Mouse (Mus musculus): ENCODE results near the gene Actg1. TPM values are rescaled to one million over a fixed set of nuclear protein-coding genes. Genes with fewer than 3 reads are reported as not detected.

Gene Actg1
- total RNA-seq, 1 experiment = 2,367 TPM

DNA sequence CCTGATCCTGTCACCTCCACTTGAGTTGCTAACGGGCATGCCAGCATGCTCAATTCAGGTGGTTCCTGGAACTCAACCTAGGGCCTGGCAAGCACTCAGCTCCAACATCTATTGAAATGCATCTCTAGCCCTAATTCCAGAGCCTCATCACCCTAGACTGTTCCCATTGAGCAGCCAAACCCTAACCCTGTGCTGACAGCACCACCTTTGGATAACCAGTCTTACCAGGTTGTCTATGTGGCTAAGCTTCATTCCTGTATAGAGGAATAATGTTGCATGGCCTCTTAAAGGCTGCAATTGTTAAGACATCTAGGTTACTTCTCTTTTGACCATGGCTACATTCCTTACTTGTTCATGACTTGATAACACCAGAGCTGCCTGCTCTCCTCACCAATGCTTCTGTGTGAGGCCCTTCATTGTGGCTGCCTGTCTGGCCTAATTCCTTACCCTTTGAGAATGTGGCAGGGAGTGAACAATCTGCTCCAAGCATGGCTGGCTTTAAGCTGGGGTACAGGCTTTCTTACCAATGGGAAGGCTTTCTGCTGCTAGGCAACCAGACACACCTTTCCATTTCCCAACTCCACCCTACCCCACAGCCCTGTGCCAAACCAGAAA is 3.2 kb downstream of the Actg1 start:
- Histone ChIP-seq H3K4me3 (ENCODE audit: insufficient read depth in 1 of 2, low read depth in 1 of 2, low read length in 2 of 2, poor library complexity in 1 of 2, severe bottlenecking in 1 of 2) (no peak overlapping the region), H3K9me3 (ENCODE audit: control insufficient read depth, insufficient read depth, low read depth, low read length) (no peaks in the 10 kb centered on the region), H3K36me3 (ENCODE audit: control insufficient read depth, insufficient read depth, low read length, poor library complexity, severe bottlenecking) (peaks cover 21% of the 10 kb centered on the region), H3K9ac (ENCODE audit: insufficient read depth, low read depth, low read length, poor library complexity, severe bottlenecking) (no peak overlapping the region), H3K4me1 (ENCODE audit: control insufficient read depth in 2 of 2, insufficient read depth in 2 of 2, low read length in 2 of 2, poor library complexity in 1 of 2) (peaks cover 0 to 5% of the 10 kb centered on the region in 2 experiments; a peak in 1 of 4 replicates), H3K27ac (ENCODE audit: insufficient read depth, low read depth, low read length, poor library complexity, severe bottlenecking) (no peak overlapping the region)
- in situ Hi-C loops (cut with MboI; ENCODE audit: low sequenced_read_pairs in 2 of 2, unreplicated experiment in 2 of 2) = no loop called here
- peak; percentile 44 for DNase-seq (ENCODE audit: low read depth, low spot score)
- TF ChIP-seq CHD2 (IDR thresholded peaks at IDR 0.05; ENCODE audit: low read depth, low read length) = no peak; the same call in 1 of the 2 replicates
- TF ChIP-seq MAFK (IDR thresholded peaks at IDR 0.05; ENCODE audit: insufficient read depth, low read depth, low read length) = no peak
- TF ChIP-seq ZNF384 (IDR thresholded peaks at IDR 0.05; ENCODE audit: low read depth, low read length) = no peak
- TF ChIP-seq ZC3H11A (IDR thresholded peaks at IDR 0.05; ENCODE audit: borderline replicate concordance, low read depth, low read length) = no peak
- no peak for TF ChIP-seq HCFC1 (IDR thresholded peaks at IDR 0.05; ENCODE audit: borderline replicate concordance, insufficient read depth, low read length)

DNA sequence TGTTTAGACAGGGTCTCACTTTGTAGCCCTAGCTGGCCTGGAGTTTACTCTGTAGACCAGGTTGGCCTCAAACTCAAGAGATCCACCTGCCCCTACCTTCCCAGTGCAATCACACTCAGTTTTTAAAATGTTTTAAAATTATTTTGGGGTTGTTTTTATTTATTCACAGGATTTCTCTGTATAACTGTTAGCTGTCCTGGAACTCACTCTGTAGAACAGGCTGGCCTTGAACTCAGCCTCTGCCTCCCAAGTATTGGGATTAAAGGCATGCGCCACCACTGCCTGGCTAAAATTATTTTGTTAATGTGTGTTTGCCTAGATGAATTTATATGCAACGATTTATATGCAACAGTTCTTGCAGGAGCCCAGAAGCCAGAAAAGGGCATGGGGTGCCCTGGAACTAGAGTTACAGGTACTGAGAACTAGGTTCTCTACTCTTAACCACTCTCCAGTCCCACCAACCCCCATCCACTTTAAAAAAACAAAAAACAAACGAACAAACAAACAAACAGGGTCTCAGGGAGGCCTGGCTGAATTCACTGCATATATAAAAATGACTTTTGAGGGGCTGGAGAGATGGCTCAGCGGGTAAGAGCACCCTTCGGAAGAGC is 3.9 kb downstream of the Actg1 start:
- no peak for DNase-seq (ENCODE audit: low read depth, low spot score)
- Histone ChIP-seq H3K4me3 (ENCODE audit: insufficient read depth in 1 of 2, low read depth in 1 of 2, low read length in 2 of 2, poor library complexity in 1 of 2, severe bottlenecking in 1 of 2) (no peak overlapping the region), H3K9ac (ENCODE audit: insufficient read depth, low read depth, low read length, poor library complexity, severe bottlenecking) (no peak overlapping the region), H3K36me3 (ENCODE audit: control insufficient read depth, insufficient read depth, low read length, poor library complexity, severe bottlenecking) (peaks cover 21% of the 10 kb centered on the region), H3K4me1 (ENCODE audit: control insufficient read depth in 2 of 2, insufficient read depth in 2 of 2, low read length in 2 of 2, poor library complexity in 1 of 2) (peaks cover 0 to 8% of the 10 kb centered on the region in 2 experiments; a peak in 1 of 4 replicates), H3K9me3 (ENCODE audit: control insufficient read depth, insufficient read depth, low read depth, low read length) (no peaks in the 10 kb centered on the region), H3K27ac (ENCODE audit: insufficient read depth, low read depth, low read length, poor library complexity, severe bottlenecking) (no peak overlapping the region)
- in situ Hi-C loops (cut with MboI; ENCODE audit: low sequenced_read_pairs in 2 of 2, unreplicated experiment in 2 of 2) = no loop called here
- 0 out of 2 replicates have a peak, but pooled peaks have one; percentile 34 for TF ChIP-seq HCFC1 (IDR thresholded peaks at IDR 0.05; ENCODE audit: borderline replicate concordance, insufficient read depth, low read length)
- TF ChIP-seq CHD2 (IDR thresholded peaks at IDR 0.05; ENCODE audit: low read depth, low read length) = 0 out of 2 replicates have a peak, but pooled peaks have one; percentile 12
- no peak for TF ChIP-seq ZC3H11A (IDR thresholded peaks at IDR 0.05; ENCODE audit: borderline replicate concordance, low read depth, low read length)

DNA sequence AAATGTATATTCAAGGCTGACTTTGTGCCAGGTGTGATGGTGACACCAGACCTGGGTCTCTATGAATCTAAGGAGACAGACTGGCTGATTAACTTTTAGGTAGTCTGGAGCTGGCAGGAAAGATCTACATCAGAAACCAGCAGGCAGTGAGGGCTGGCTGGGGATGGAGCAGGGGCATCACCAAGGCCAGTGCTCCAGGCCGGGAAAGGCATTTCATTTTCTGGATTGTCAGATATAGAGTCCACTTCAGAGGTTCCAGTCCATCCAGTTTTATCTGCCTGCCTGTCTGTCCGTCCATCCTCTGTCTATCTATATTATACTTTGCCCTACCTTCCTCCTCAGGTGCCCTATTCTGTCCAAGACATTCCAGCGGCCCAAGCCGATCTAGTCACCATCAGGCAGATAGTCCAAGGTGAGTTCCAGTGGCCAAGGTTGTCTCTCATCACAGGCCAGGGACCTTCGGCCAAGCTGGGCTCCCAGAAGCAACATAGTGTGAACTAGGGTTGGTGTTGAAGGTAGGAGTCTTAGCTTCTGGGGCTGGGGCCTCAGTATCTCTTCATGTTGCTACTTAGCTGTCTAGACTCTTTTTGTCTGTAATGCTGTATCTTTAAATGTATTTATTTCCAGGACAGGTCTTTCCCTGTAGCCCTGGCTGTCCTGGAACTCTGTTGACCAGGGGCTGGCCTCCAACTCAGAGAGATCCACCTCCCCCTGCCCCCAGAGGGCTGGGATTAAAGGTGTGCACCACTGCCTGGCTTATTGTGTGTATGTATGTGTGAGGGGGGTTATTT is 4.6 kb downstream of the Actg1 start:
- Histone ChIP-seq H3K4me1 (ENCODE audit: control insufficient read depth in 2 of 2, insufficient read depth in 2 of 2, low read length in 2 of 2, poor library complexity in 1 of 2) (peaks cover 0 to 8% of the 10 kb centered on the region in 2 experiments; a peak in 1 of 4 replicates), H3K4me3 (ENCODE audit: insufficient read depth in 1 of 2, low read depth in 1 of 2, low read length in 2 of 2, poor library complexity in 1 of 2, severe bottlenecking in 1 of 2) (no peak overlapping the region)
- TF ChIP-seq ZNF384 (IDR thresholded peaks at IDR 0.05; ENCODE audit: low read depth, low read length) (no peak), HCFC1 (IDR thresholded peaks at IDR 0.05; ENCODE audit: borderline replicate concordance, insufficient read depth, low read length) (no peak), MAFK (IDR thresholded peaks at IDR 0.05; ENCODE audit: insufficient read depth, low read depth, low read length) (no peak), CHD2 (IDR thresholded peaks at IDR 0.05; ENCODE audit: low read depth, low read length) (peak; percentile 11; the same call in 1 of the 2 replicates), ZC3H11A (IDR thresholded peaks at IDR 0.05; ENCODE audit: borderline replicate concordance, low read depth, low read length) (no peak)

DNA sequence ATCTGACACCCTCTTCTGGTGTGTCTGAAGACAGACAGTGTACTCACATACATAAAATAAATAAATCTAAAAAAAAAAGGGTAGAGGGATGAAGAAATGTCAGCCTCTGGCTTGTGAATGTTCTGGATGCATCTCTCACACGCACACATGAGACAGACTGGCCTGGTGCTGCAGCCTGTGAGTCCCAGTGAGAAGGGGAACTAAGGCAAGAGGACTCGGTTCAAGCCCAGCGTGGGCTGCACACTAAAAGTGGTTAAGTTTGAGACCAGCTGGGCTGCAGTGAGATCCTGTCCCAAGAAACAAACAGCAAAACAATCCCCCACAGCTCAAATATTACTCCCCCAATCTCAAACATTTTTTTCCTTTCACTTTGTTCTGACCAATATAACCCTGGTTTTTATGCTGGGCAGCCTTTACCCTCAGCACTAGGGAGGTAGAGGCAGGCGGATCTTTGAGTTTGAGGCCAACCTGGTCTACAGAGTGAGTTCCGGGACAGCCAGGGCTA is 5.6 kb downstream of the Actg1 start:
- Histone ChIP-seq H3K36me3 (ENCODE audit: control insufficient read depth, insufficient read depth, low read length, poor library complexity, severe bottlenecking) (peaks cover 17% of the 10 kb centered on the region), H3K9me3 (ENCODE audit: control insufficient read depth, insufficient read depth, low read depth, low read length) (no peaks in the 10 kb centered on the region), H3K27ac (ENCODE audit: insufficient read depth, low read depth, low read length, poor library complexity, severe bottlenecking) (no peak overlapping the region), H3K4me3 (ENCODE audit: insufficient read depth in 1 of 2, low read depth in 1 of 2, low read length in 2 of 2, poor library complexity in 1 of 2, severe bottlenecking in 1 of 2) (no peak overlapping the region), H3K4me1 (ENCODE audit: control insufficient read depth in 2 of 2, insufficient read depth in 2 of 2, low read length in 2 of 2, poor library complexity in 1 of 2) (peaks cover 0 to 8% of the 10 kb centered on the region in 2 experiments; a peak in 1 of 4 replicates), H3K9ac (ENCODE audit: insufficient read depth, low read depth, low read length, poor library complexity, severe bottlenecking) (no peak overlapping the region)
- no peak for DNase-seq (ENCODE audit: low read depth, low spot score)
- in situ Hi-C loops (cut with MboI; ENCODE audit: low sequenced_read_pairs in 2 of 2, unreplicated experiment in 2 of 2) = no loop called here
- TF ChIP-seq HCFC1 (IDR thresholded peaks at IDR 0.05; ENCODE audit: borderline replicate concordance, insufficient read depth, low read length) = no peak
- TF ChIP-seq ZC3H11A (IDR thresholded peaks at IDR 0.05; ENCODE audit: borderline replicate concordance, low read depth, low read length) = no peak
- no peak for TF ChIP-seq ZNF384 (IDR thresholded peaks at IDR 0.05; ENCODE audit: low read depth, low read length)
- TF ChIP-seq MAFK (IDR thresholded peaks at IDR 0.05; ENCODE audit: insufficient read depth, low read depth, low read length) = no peak
- no peak for TF ChIP-seq CHD2 (IDR thresholded peaks at IDR 0.05; ENCODE audit: low read depth, low read length)

More for the DNA sequence above, 4.6 kb downstream of the Actg1 start:
- DNase-seq (ENCODE audit: low read depth, low spot score) = no peak
- Histone ChIP-seq H3K36me3 (ENCODE audit: control insufficient read depth, insufficient read depth, low read length, poor library complexity, severe bottlenecking) (peaks cover 21% of the 10 kb centered on the region), H3K9me3 (ENCODE audit: control insufficient read depth, insufficient read depth, low read depth, low read length) (no peaks in the 10 kb centered on the region), H3K27ac (ENCODE audit: insufficient read depth, low read depth, low read length, poor library complexity, severe bottlenecking) (no peak overlapping the region), H3K9ac (ENCODE audit: insufficient read depth, low read depth, low read length, poor library complexity, severe bottlenecking) (no peak overlapping the region)
- in situ Hi-C loops (cut with MboI; ENCODE audit: low sequenced_read_pairs in 2 of 2, unreplicated experiment in 2 of 2) = no loop called here

Measured in ES-E14 (cell line).